Mouse (Mus musculus) testis, postnatal 10 days (tissue): ENCODE measurements around the gene Scaf4.

Experiments
- DNase-seq: peaks from one replicate; pipeline ENCODE4 v3.0.0; 2021; ENCODE audit warnings: low spot score

Scaf4 gene

GRCm38 (mm10) chr16:90199174-90199573 is 85.1 kb downstream of the Scaf4 start:
- DNase-seq: no peak

DNA sequence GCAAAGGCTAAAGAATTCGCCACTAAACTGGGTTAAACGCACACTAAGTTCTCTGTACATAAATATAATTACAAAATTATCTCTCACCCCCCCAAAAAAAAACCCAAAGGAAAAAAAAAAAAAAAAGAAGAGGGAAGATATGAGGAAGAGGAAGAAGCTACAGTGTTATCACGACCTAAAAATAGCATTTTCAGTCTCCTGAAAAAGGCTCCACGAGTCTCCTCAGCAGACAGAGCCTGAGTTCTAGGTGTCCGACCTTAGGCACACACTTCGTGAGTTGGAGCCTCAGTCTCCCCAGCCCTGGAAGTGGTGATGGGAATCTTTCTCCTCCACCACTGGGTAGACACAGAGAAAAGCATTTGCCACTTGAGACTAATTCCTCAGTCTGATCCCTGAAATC is 85.7 kb downstream of the Scaf4 start:
- no peak for DNase-seq

DNA sequence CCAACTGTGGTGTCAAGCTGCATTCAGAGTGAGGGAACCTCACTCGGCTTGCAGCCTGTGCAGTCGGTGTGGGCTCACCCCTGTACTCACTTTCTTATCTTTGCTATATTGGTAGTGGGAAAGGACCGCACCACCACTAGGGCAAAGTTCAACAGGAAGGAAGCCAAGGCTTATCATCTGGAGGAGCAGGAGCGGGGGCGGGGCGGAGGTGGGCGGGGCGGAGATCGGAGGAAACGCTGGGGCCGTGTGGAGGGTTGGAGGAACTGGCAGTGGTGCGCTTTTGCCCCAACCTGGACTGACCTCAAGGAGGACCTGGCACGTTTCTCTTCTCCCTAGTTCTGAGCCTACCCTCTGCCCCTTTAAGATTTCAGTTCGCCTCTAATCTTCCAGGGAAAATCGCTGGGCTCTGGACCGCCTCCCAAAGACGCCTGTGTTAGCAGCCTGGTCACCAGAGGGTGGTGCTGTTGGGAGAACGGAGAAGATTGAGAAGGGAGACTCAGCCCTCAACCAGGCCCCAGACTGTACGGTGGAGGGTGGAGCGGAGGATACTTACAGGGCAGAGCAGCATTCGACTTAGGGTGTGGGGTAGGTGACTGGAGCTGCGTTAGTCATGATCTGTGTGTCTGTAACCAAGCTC is 86.8 kb downstream of the Scaf4 start:
- DNase-seq: peak; percentile 84

- no peak for DNase-seq
Measured at GRCm38 (mm10) chr16:90196688-90197240, 87.5 kb downstream of the Scaf4 start.

- DNase-seq: no peak
Measured at GRCm38 (mm10) chr16:90193719-90194118, 90.6 kb downstream of the Scaf4 start.

DNA sequence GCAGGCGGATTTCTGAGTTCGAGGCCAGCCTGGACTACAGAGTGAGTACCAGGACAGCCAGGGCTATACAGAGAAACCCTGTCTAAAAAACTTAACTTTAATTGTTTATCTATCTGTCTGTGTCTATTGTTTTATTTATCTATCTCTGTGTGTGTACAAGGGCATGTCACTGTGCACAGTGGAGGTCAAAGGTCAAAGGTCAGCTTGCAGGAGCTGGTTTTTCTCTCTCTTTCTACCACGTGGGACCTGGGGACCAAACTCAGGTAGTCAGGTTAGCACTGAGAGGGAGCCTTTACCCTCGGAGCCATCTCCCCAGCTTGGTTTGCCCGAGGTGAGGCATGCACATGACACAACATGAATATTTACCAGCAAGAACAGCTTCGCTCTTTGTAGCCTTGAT is 93.0 kb downstream of the Scaf4 start:
- DNase-seq: no peak

GRCm38 (mm10) chr16:90187453-90187852 is 96.8 kb downstream of the Scaf4 start:
- DNase-seq: no peak

DNA sequence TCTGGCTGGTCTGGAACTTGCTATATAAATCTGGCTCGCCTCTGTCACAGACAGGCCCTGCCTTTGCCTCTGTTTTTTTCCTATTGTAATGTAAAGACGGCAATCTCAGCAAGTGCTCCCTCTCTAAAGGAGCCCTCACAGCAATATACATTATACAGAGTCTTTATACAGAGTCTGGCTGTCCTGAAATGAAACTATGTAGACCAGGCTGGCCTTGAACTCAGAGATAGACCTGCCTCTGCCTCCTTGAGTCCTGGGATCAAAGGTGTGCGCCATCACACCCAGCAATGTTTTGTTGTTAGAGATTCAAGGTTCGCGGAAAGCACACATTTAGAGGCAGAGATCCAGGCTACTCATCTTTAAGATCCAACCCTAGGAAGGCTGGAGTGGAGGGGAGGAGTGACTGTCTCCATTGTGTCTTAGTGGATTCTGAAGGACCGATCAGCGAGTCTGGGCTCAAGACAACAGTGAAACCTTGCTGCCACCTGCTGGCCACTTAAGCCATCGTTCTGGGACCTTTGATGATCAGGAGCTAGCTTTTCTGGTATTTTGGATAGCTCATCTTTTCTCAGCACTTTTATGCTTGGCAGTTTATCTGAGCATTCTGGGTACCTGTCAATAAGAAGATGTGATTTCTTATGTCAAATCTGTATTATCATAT is 98.2 kb downstream of the Scaf4 start:
- peak; percentile 90 for DNase-seq

GRCm38 (mm10) chr16:90184135-90184534 is 100.2 kb downstream of the Scaf4 start:
- DNase-seq: no peak

GRCm38 (mm10) chr16:90181673-90182072 is 102.6 kb downstream of the Scaf4 start:
- no peak for DNase-seq

DNA sequence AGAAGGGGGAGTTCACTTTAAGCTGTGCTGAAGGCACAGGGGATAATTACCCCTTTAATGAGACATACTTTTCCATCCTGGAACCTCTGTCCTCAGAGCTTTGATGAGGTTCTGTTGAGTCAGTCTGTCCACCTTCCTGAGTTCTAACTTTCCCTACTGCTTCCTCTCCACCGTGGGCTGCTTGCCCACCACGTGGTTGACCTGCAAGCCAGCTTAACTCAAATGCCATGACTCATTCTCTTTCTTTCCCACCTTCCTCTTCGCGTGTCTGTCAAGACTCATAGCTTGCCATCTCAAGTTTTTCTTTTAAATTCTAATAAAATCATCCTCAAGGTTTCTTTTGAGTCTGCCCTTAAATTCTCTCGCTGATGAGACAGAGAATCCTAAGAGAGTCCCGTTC is 103.3 kb downstream of the Scaf4 start:
- no peak for DNase-seq

GRCm38 (mm10) chr16:90179892-90180291 is 104.4 kb downstream of the Scaf4 start:
- DNase-seq: no peak

GRCm38 (mm10) chr16:90178404-90178803 is 105.9 kb downstream of the Scaf4 start:
- DNase-seq: no peak

- DNase-seq: no peak
Measured at GRCm38 (mm10) chr16:90177425-90177824, 106.9 kb downstream of the Scaf4 start.

- no peak for DNase-seq
Measured at GRCm38 (mm10) chr16:90176472-90176871, 107.8 kb downstream of the Scaf4 start.
